Mouse (Mus musculus): ENCODE measurements at regions not wholly inside any gene's neighbourhood (a gene's known extent, or its start where the extent isn't known, plus 50 kb on each side); places are given as distances from the start of the nearest gene placed in this dataset.

- WGBS: 80% methylated on average over 3 of the region's 3 CpGs
- Histone ChIP-seq H3K9ac (no peak overlapping the region), H3K27me3 (no peaks in the 10 kb centered on the region), H3K27ac (no peak overlapping the region), H3K4me3 (no peak overlapping the region), H3K4me1 (replicated peaks) (no peaks in the 10 kb centered on the region), H3K4me2 (no peak overlapping the region), H3K9me3 (replicated peaks) (no peaks in the 10 kb centered on the region), H3K36me3 (no peaks in the 10 kb centered on the region)
- ATAC-seq (replicated peaks; ENCODE audit: insufficient number of reproducible peaks, insufficient read depth, low FRiP score, low read depth): no peak
These were observed 227.5 kb upstream of the Ndst3 start for GRCm38 (mm10) chr3:123918140-123918539.

GRCm38 (mm10) chr3:123952121-123952520 lies 261.5 kb upstream of the Ndst3 start:
- H3K4me3 ChIP-seq: no peak overlapping the region
- 66% methylated on average over 6 of the region's 6 CpGs for WGBS
- no peaks in the 10 kb centered on the region for H3K4me1 ChIP-seq (replicated peaks)
- H3K9me3 ChIP-seq (replicated peaks): no peaks in the 10 kb centered on the region
- H3K27me3 ChIP-seq: no peaks in the 10 kb centered on the region
- H3K36me3 ChIP-seq: no peaks in the 10 kb centered on the region
- no peak overlapping the region for H3K4me2 ChIP-seq
- ATAC-seq (replicated peaks; ENCODE audit: insufficient number of reproducible peaks, insufficient read depth, low FRiP score, low read depth): no peak
- no peak overlapping the region for H3K9ac ChIP-seq
- H3K27ac ChIP-seq: no peak overlapping the region

GRCm38 (mm10) chr3:123967373-123967772 lies 276.7 kb upstream of the Ndst3 start:
- no peaks in the 10 kb centered on the region for H3K36me3 ChIP-seq
- no peaks in the 10 kb centered on the region for H3K9me3 ChIP-seq (replicated peaks)
- no peak overlapping the region for H3K4me2 ChIP-seq
- no peaks in the 10 kb centered on the region for H3K27me3 ChIP-seq
- H3K27ac ChIP-seq: no peak overlapping the region
- 83% methylated on average over 3 of the region's 3 CpGs for WGBS
- no peak for ATAC-seq (replicated peaks; ENCODE audit: insufficient number of reproducible peaks, insufficient read depth, low FRiP score, low read depth)
- H3K4me3 ChIP-seq: no peak overlapping the region
- no peaks in the 10 kb centered on the region for H3K4me1 ChIP-seq (replicated peaks)
- H3K9ac ChIP-seq: no peak overlapping the region

- H3K36me3 ChIP-seq: no peaks in the 10 kb centered on the region
- no peaks in the 10 kb centered on the region for H3K27me3 ChIP-seq
- no peak overlapping the region for H3K4me3 ChIP-seq
- no peaks in the 10 kb centered on the region for H3K4me1 ChIP-seq (replicated peaks)
- H3K27ac ChIP-seq: no peak overlapping the region
- H3K9me3 ChIP-seq (replicated peaks): no peaks in the 10 kb centered on the region
- 69% methylated on average over 3 of the region's 3 CpGs for WGBS
- no peak overlapping the region for H3K4me2 ChIP-seq
- no peak for ATAC-seq (replicated peaks; ENCODE audit: insufficient number of reproducible peaks, insufficient read depth, low FRiP score, low read depth)
- H3K9ac ChIP-seq: no peak overlapping the region
These were observed 281.7 kb upstream of the Ndst3 start for GRCm38 (mm10) chr3:123972367-123972766.

GRCm38 (mm10) chr3:123973806-123974576 lies 283.3 kb upstream of the Ndst3 start:
- Histone ChIP-seq H3K9me3 (replicated peaks) (no peaks in the 10 kb centered on the region), H3K4me1 (replicated peaks) (no peaks in the 10 kb centered on the region), H3K4me3 (no peak overlapping the region), H3K36me3 (no peaks in the 10 kb centered on the region), H3K27ac (no peak overlapping the region), H3K27me3 (no peaks in the 10 kb centered on the region), H3K9ac (no peak overlapping the region), H3K4me2 (no peak overlapping the region)
- WGBS: 73% methylated on average over 16 of the region's 16 CpGs
- ATAC-seq (replicated peaks; ENCODE audit: insufficient number of reproducible peaks, insufficient read depth, low FRiP score, low read depth): no peak

- no peak for ATAC-seq (replicated peaks; ENCODE audit: insufficient number of reproducible peaks, insufficient read depth, low FRiP score, low read depth)
- no peak overlapping the region for H3K4me3 ChIP-seq
These were observed 285.8 kb upstream of the Ndst3 start for GRCm38 (mm10) chr3:123976475-123976874.

GRCm38 (mm10) chr3:123977168-123977567 lies 286.5 kb upstream of the Ndst3 start:
- no peak for ATAC-seq (replicated peaks; ENCODE audit: insufficient number of reproducible peaks, insufficient read depth, low FRiP score, low read depth)
- no peak overlapping the region for H3K27ac ChIP-seq

More at GRCm38 (mm10) chr3:123976475-123976874, 285.8 kb upstream of the Ndst3 start:
- no peak overlapping the region for H3K4me2 ChIP-seq
- no peaks in the 10 kb centered on the region for H3K36me3 ChIP-seq
- H3K27ac ChIP-seq: no peak overlapping the region
- 69% methylated on average over 3 of the region's 3 CpGs for WGBS
- H3K9me3 ChIP-seq (replicated peaks): no peaks in the 10 kb centered on the region
- H3K27me3 ChIP-seq: no peaks in the 10 kb centered on the region
- no peaks in the 10 kb centered on the region for H3K4me1 ChIP-seq (replicated peaks)
- no peak overlapping the region for H3K9ac ChIP-seq

GRCm38 (mm10) chr3:123983045-123983444 lies 292.4 kb upstream of the Ndst3 start:
- no peak overlapping the region for H3K9ac ChIP-seq
- H3K36me3 ChIP-seq: no peaks in the 10 kb centered on the region
- no peaks in the 10 kb centered on the region for H3K27me3 ChIP-seq
- H3K4me1 ChIP-seq (replicated peaks): no peaks in the 10 kb centered on the region
- no peak overlapping the region for H3K4me3 ChIP-seq
- no peak overlapping the region for H3K4me2 ChIP-seq
- H3K27ac ChIP-seq: no peak overlapping the region
- H3K9me3 ChIP-seq (replicated peaks): no peaks in the 10 kb centered on the region
- no peak for ATAC-seq (replicated peaks; ENCODE audit: insufficient number of reproducible peaks, insufficient read depth, low FRiP score, low read depth)

More at GRCm38 (mm10) chr3:123977168-123977567, 286.5 kb upstream of the Ndst3 start:
- Histone ChIP-seq H3K9me3 (replicated peaks) (no peaks in the 10 kb centered on the region), H3K9ac (no peak overlapping the region), H3K36me3 (no peaks in the 10 kb centered on the region), H3K4me1 (replicated peaks) (no peaks in the 10 kb centered on the region), H3K4me2 (no peak overlapping the region), H3K27me3 (no peaks in the 10 kb centered on the region), H3K4me3 (no peak overlapping the region)
- 69% methylated on average over 4 of the region's 4 CpGs for WGBS

- no peak overlapping the region for H3K4me3 ChIP-seq
- H3K36me3 ChIP-seq: no peaks in the 10 kb centered on the region
- H3K9me3 ChIP-seq (replicated peaks): no peaks in the 10 kb centered on the region
- H3K4me2 ChIP-seq: no peak overlapping the region
- no peaks in the 10 kb centered on the region for H3K27me3 ChIP-seq
- no peak overlapping the region for H3K27ac ChIP-seq
- no peak overlapping the region for H3K9ac ChIP-seq
- 48% methylated on average over 1 of the region's 1 CpGs for WGBS
- no peaks in the 10 kb centered on the region for H3K4me1 ChIP-seq (replicated peaks)
- ATAC-seq (replicated peaks; ENCODE audit: insufficient number of reproducible peaks, insufficient read depth, low FRiP score, low read depth): no peak
These were observed 292.9 kb upstream of the Ndst3 start for GRCm38 (mm10) chr3:123983530-123983929.

- no peak overlapping the region for H3K9ac ChIP-seq
- H3K27me3 ChIP-seq: no peaks in the 10 kb centered on the region
- H3K4me1 ChIP-seq (replicated peaks): no peaks in the 10 kb centered on the region
- H3K4me3 ChIP-seq: no peak overlapping the region
- no peak for ATAC-seq (replicated peaks; ENCODE audit: insufficient number of reproducible peaks, insufficient read depth, low FRiP score, low read depth)
- WGBS: 51% methylated on average over 1 of the region's 1 CpGs
- no peak overlapping the region for H3K4me2 ChIP-seq
- no peaks in the 10 kb centered on the region for H3K9me3 ChIP-seq (replicated peaks)
- H3K27ac ChIP-seq: no peak overlapping the region
- H3K36me3 ChIP-seq: no peaks in the 10 kb centered on the region
These were observed 293.4 kb upstream of the Ndst3 start for GRCm38 (mm10) chr3:123984028-123984427.

GRCm38 (mm10) chr3:123999957-124000616 lies 309.4 kb upstream of the Ndst3 start:
- no peak for ATAC-seq (replicated peaks; ENCODE audit: insufficient number of reproducible peaks, insufficient read depth, low FRiP score, low read depth)
- 73% methylated on average over 3 of the region's 3 CpGs for WGBS

GRCm38 (mm10) chr3:124000883-124001282 lies 310.2 kb upstream of the Ndst3 start:
- Histone ChIP-seq H3K27ac (no peak overlapping the region), H3K4me1 (replicated peaks) (no peaks in the 10 kb centered on the region)
- WGBS: 33% methylated on average over 1 of the region's 1 CpGs

More at GRCm38 (mm10) chr3:123999957-124000616, 309.4 kb upstream of the Ndst3 start:
- Histone ChIP-seq H3K9me3 (replicated peaks) (no peaks in the 10 kb centered on the region), H3K4me3 (no peak overlapping the region), H3K9ac (no peak overlapping the region), H3K27me3 (no peaks in the 10 kb centered on the region), H3K36me3 (no peaks in the 10 kb centered on the region), H3K27ac (no peak overlapping the region), H3K4me1 (replicated peaks) (no peaks in the 10 kb centered on the region), H3K4me2 (no peak overlapping the region)

More at GRCm38 (mm10) chr3:124000883-124001282, 310.2 kb upstream of the Ndst3 start:
- H3K27me3 ChIP-seq: no peaks in the 10 kb centered on the region
- H3K4me2 ChIP-seq: no peak overlapping the region
- no peaks in the 10 kb centered on the region for H3K9me3 ChIP-seq (replicated peaks)
- no peak overlapping the region for H3K9ac ChIP-seq
- ATAC-seq (replicated peaks; ENCODE audit: insufficient number of reproducible peaks, insufficient read depth, low FRiP score, low read depth): no peak
- no peaks in the 10 kb centered on the region for H3K36me3 ChIP-seq
- H3K4me3 ChIP-seq: no peak overlapping the region
